Mouse (Mus musculus) lung, postnatal 10 days (tissue): ENCODE results near the gene Tbc1d7.

Experiments
- DNase-seq: peaks from one replicate; pipeline ENCODE4 v3.0.0; 2021

Tbc1d7 gene

DNA sequence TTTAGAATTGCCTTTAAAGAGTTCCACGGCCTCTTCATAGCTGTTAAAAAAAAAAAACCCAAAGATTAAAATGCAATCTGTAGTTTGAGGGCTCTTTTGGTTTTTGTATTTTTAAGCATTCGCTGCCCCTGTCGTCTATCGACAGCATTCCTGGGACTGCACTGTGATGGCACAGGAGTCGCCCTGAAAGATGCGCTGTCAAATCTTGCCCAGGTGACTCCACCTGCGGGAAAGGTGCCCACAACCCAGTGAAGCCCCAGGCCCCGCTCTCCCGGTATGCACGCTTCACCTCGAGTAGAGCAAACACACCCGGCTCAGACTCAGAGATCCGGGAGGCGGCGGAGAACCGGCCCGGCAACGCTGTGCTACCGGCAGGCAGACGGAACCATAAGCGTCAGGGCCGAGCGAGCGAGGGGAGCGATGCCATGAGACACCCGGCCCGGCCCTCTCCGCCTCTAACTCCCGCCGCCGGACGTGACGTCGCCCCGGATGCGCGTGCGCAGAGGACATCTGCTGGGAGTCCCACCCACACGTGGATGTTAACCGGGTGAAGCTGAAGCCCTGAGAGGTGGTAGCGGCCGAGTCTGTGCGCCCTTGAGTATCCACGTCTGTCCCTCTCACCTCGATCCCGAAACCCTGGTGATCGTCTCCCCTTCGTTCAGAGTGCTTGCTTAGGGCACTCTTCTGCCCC, at the start of gene Tbc1d7:
Tbc1d7 (minus strand) TSS at position 482 of the 691 bp plus-strand sequence.
- peak; percentile 99 for DNase-seq

DNA sequence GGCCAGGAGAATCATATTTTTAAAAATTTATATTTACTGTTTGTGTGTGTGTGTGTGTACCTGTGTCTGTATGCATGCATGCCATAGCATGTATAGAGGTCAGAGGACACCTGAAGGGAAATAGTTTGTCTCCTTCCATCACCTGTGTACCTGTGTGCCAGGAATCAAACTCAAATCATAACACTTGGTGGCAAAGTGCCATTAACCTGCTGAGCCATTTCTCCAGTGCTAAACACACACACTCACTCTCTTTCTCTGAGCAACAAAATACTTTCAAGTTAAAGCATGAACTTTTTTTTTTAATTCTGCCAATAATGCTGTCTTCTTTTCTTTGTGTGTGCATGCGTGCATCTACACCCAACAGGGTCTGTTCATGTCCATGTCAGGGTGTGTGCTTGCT, 49.3 kb upstream of the Tbc1d7 start:
- DNase-seq, result no peak

DNA sequence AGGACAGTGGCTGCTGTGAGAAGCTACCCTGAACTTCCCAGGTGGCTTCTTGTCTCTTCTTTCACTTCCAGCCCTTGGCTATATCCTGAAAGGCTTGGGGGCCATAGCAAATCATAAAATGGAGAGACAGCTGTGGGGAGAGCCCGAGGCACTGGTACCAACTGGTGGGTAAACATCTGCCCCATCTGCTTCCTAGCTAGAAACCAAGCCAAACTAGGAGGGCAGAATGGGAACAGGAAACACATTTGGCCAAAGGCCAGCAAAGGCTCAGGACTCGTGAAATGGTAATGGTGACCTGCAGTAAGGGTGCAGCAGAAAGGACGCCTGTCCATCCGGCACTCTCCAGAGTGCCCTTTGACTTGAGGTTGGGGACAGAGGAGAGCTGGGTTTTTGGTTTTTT, 47.5 kb upstream of the Tbc1d7 start:
- peak; percentile 69 for DNase-seq

DNA sequence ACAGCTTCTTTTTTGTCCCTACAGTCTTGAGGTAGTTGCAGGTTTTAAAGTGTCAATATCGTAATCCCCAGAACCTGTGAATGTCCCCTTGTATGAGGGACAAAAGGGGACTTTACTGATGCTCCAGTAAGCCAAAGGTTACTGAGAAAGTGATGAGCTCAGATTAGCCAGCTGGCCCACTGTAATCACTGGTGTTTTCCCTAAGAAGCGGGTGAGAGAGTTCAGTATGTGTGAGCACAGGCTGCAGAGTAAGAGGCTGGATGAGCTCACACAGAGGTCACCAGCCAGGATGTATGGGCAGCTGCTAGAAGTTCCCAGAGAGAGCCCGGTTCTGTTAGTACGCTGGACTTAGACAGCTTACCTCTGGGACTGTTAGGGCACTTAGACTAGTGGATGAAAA, 47.0 kb upstream of the Tbc1d7 start:
- no peak for DNase-seq

DNA sequence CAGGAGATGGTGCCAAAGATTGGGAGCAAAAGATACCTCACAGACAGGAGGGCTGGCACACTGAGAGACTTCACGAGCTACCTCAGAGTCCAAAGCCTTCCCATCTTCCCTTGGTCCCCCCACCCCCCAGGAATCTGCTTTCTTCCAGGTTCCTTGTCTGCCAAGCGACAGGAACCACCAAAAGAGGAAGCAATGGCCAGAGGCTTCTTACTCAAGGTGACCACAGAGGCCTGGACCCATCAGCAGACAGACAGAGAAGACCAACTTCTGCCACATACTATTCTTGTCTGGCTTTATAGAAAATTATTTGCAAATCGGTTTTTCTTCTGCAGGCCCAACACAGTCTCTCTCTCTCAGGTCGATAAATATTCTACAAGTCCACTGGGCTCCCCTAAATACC, 46.4 kb upstream of the Tbc1d7 start:
- DNase-seq, result no peak

DNA sequence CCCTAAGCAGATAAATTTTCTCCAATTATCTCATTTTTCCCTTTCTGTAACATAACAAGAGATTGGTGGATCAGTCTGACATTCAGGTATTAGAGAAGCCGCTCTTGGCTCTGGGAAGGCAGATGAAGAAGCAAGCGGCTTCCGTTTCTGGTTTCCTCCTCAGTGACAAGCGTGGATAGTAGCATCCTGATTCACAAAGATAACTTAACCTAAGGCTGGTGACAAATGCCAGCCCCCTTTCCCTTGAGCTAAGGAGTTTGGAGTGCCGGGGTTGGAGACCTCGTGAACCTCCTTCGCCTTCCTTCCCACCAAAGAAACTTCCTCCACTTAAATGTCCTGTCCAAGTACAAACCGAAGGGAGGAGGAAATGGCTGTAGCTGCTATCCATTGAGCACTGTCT, 45.8 kb upstream of the Tbc1d7 start:
- no peak for DNase-seq

DNA sequence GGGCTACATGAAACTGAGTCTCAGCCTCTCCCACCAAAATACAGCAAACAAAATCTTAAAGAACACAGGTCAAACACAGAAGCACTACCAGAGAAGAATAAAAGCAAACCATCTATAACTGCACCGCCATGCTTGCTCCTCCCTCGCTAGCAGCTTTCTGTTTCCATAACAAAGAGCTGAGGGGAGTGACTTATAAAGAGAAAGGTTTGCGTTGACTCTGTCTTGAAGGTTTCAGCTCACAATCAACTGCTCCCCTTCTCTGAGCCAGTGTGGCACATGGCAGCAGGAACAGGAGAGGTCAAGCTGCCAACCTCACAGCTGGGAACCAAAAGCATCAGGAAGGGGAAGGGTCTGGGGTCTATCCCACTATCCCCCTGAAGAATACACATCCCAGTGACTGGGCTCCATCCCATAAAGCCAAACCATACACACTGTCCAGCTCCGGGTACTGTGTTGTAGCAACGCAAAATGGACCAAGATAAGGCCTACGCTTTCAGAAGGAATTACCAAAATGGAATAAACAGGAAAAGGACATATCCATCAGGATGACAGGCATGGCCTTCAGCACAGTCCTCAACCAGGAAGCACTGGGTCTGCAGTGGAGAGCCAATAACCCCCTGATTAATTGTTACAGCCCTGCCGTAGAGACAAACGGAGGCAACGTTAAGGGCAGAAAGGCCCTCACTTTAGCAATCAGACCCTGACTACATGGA, 44.8 kb upstream of the Tbc1d7 start:
- no peak for DNase-seq

DNA sequence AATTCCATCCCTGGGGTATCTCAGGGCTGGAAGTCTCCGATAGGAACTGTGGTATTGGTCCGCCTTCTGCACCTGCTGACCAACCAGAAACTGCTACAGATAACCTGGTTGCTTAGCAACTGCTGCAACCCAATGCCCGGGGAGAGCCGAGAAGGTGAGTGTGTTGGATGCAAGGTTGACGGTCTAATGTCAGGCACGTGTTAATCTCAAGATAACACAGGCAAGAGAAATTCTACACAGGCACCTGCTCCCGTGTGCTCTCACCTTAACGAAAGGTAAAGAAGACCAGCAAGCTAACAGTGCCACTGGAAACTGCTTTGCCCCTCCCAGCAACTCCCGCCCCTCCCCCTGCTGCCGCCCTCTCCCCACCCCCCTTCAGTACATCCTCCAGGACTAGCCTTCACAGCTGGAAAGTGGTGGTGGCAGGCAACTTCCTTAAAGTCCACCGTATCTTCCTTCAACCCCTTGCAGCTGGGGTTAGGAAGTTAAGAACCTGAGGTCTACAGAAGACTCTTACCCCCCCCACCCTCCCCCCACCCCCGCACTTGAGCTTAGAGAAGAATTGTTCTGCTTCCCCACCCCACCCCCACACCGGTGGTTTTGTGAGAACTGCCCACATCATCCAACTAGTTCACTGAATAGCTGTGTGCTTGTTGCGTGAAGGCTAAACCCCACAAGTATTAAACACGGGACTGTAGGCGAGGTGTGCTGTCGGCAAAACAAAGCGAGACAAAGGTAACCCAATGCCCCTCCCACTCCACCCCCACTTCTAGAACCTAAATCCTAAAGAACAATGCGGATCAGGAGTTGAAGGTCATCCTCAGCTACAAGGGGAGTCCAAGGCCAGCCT, 44.1 kb upstream of the Tbc1d7 start:
- no peak for DNase-seq

DNA sequence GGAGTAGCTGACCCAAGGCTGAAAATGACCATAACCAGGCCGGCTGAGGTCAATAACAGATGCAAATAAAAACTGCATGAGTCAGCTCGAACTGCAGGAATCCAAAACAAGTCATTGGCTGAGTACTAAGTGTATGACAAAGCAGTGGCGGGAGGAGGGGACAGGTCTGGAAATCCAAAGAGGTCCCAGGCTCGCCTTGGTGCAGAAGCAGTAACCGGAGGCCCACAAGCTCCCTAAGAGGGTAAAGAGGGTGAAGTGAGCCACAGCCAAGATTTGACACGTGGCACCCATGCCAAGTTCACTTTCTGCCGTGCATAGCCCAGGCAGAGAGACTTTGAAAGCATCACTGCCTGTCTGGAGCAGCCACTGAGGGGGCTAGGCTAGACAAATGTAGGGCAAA, 41.0 kb upstream of the Tbc1d7 start:
- DNase-seq, result peak; percentile 57

DNA sequence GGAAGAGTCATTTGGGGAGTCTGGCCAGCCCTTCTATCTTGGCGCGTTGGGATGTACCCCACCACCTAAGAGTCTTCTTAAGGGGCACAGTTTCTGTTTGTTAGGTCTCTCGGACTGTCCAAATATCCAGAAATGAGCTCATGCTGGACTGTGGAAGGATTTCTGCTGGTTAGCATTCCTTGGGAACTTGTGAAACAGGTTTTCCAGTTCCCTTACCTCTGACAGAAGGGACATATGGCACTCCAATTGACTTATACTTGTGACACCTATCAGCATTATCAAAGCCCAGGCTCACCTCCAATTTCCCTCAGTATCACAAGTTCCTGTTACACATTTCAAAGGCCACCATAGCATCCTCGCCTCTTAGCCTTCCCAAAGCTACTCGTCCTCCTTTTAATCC, 39.7 kb upstream of the Tbc1d7 start:
- no peak for DNase-seq

DNA sequence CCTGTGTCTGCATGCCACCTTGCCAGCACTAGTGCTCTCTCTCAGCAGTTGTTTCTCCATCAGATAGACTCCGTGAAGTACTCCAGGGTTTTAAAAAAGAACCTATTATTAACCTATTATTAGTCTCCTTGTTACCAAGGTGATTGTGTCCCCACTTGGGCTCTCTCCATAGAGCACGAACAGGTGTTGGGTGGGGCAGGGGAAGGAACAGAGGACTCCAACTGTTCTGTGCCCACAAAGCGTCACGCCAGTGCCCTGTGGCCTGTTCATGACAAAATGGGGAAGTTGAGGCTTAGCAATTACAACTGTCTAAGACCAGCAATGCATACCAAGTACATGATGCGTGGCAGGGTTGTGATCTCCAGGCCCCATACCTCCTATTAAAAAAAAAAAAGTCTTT, 38.3 kb upstream of the Tbc1d7 start:
- no peak for DNase-seq

DNA sequence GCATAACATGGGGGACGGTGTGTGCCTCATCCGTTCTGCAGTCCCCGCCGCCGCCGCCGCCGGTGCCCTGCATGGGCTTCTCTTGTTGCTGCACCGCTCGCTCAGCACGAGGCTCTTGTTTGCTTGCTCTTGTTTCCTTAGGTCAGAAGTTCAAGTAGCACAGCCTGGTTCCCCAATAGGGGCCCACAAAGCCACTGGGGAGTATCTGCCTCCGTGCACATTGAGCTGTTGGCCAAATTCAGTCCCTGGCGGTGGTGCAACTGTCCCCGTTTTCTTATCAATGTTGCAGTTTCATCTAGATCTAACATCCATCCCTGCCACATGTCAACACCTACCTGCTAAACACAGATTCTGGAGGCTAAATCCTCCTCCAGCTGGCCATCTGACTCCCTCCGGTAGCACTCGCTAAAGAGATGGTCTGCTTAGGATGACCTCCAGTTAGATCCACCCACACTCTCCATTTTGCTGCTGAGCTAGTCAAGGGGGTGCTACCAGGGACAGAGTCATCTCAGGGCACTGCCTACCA, 37.7 kb upstream of the Tbc1d7 start:
- no peak for DNase-seq

DNA sequence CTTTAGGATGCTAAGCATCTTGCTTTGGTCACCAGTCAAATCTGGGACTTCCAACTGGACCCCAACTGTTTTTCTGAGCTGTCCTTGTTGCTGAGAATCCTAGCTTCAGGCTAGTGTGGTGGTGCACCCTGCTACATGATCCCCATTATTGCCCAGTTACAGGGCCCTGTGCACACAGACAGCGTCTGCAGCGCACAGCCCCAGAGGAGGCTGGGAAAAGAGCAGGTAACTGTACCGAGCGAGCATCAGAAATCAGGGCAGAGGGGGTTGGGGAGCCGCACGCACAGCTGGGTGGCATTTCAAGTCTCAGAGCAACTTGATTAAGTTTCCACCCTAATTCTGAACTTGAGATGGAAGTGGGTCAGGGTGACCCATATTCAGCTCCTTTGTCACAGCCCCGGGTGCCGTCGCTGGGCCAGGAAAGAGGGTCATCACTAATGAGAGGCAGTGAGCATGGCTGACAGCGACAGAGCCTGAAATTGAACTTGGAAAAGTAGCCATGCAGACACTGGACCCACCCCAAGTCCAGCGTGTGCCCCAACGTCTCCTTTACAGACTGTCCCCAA, 34.9 kb upstream of the Tbc1d7 start:
- no peak for DNase-seq

DNA sequence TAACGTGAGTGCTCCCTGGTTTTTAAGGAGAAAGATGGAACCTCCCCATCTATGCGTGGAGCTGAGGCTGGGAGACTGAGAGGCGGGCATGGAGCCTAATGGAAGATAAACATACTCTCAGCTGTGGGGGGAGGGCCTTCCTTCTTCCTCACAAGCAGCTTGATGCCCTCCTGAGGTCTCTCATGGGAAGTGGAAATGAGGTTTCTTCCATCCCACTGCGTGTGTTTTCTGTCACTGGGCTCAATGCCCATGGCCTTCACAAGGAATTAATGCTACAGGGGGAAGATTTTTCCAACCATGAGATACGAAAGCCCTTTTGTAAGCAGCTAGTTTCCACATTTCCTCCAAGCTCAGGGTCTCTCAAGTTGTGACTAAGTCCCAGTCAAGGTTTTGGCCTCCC, 32.3 kb upstream of the Tbc1d7 start:
- peak; percentile 77 for DNase-seq

DNA sequence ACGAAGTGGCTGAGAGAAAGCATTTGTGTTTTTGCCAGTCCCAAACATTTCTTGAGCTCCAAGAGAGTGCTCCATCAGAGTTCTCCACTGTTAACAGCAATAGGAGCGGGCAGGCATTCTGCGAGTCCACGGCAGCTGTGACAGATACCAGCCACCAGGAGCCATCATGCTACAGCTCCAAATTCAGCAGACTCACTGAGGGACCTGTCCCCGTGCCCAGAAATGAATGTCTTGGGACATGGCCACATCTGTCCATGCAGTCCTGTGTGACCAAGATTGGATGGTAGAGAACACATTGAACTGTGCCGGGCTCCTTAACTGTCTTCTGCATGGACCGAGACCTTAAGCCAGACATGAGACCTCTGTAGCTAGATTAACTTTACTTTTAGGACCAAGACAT, 31.9 kb upstream of the Tbc1d7 start:
- DNase-seq, result peak; percentile 84

DNA sequence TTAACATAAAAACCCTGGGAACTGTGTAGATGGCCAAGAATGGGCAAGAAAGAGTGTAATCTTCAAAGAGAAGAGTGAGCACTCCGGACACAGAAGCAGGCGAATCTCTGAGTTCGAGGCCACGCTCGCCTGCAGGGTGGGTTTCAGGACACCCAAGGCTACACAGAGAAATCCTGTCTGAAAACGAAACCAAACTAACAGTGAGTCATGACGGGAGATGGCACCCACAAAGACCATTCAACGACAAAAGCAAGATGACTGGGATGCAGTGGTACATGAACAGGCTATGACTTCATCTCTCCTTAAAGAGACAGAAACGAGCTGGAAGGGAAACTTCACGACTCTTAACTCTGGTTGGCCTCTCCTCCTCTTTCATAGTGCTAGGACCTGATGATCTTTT, 31.1 kb upstream of the Tbc1d7 start:
- no peak for DNase-seq

DNA sequence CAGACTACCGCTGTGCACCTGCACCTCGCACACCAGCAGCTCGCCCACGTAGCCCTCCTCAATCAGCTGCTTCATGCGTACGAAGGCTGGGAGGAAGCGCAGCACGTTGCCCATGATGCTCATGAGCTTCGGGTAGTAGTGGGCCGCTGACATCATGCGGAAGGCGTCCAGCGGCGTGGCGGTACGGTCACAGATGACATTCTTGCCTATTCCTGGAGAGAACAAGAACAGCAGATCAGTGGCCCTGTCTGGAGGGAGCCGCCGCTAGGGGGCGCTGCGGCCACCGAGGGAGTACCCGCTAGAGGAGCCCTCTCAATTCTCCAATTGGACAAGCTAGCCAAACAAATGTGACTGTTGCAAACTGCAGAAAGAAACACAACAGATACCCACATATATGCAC, 29.7 kb upstream of the Tbc1d7 start:
- peak; percentile 64 for DNase-seq

DNA sequence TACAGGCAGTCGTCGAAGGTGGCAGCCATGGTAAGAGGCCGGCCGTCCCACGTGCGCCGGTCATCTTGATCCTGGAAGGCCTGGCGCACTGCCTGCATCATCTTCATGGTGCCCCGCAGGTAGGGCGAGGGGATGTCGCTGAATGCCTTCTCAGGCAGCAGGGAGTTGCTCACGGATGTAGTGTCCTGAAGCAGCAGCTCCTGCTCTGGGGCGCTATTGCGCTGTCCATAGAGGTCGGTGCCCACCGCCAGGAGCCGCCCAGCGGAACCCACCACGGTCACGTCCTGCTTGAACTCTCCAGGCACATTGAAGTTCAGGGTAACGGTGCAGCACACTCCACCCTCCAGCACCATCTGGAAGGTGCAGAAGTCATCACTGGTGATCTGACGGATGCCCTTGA, 29.2 kb upstream of the Tbc1d7 start:
- no peak for DNase-seq

DNA sequence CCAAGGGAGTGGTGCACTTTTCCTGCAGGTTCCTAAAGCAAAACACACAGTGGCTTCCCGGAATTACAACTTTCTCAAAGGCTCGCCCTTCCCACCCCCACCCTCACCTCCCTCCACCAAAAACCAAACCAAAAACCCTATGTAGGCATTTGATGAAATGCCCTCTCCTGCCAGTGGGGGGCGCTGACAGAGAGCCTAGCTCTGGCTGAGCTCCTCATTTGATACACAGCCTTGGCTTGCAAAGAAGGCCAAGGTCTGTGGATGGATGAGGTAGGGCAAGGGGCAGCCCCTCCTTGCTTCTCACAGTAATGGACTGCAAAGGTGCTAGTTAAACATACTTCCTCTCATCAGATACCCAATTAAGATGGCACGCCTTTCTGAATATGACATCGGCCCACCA, 28.4 kb upstream of the Tbc1d7 start:
- peak; percentile 68 for DNase-seq

DNA sequence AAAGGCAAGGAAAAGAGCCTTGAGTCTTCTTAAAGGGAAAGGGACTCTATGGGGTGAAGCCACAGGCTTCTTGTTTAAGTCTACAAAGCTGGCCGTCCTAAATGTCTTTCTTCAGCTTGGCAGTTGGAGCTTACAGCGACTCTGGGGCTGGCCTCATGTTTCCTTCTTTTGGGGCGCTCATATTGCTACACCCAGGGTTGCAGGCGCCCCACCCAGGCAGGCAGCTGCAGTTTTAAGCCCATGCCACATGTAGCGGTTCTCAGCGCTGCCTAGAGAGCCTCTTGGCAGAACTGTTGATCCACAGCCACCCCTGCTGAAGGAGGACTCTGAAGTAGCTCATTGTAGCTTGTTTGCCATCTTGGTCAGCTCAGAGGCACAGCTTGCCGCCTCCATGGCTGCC, 28.0 kb upstream of the Tbc1d7 start:
- no peak for DNase-seq

DNA sequence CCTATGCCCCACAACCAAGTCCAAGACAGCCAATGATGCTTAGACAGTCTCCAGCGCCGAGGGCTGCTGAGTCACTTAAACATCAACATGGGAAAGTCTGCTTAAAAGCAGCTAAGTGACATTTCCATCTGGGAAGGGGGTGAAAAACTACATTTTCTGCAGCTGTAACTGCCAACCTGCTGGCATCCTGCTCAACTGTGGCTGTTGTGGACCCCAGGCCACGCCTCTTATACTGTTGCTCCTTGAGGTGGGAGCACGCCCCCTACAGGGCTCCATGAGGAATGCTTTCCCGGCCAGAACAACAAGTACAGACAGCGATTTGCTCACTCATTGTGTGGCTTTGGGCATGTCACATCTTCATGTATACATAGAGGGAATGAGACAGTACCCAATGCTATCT, 25.9 kb upstream of the Tbc1d7 start:
- DNase-seq, result no peak

DNA sequence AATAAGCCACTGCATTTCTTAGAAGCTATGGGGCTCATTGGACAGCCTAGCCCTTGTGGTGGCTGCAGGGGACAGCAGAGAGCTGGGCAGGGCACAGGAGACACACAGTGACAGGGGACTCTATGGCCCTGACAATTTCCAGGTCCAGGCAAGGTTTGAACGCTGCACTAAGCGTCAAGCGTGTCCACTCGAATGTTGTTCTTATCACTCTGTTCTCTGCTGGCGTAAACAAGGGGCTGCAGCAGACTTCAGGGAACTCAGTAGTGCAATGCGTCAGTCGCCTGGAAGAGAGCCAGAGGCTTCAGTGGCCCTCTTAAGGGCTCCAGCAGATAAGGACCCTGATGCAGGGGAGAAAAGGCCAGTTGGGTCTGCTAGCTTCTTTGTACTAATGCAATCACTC, 24.7 kb upstream of the Tbc1d7 start:
- peak; percentile 47 for DNase-seq

DNA sequence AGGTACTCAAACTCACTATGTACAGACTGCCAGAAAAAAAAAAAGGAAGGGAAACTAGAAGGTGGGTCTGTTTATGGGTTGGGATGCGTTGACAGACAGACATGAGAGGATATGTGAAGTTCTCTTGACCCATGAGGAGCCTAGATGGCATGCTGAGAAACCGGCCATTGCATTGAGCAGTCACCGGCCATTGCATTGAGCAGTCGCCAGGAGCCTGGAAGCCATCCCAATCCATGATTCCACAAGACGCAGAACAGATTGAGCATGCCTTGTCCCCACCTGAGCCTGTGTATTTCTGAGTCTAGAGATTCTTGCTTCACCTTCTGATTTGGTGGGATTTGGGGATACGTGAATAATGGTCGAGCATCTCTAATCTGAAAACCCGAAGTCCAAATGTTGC, 22.6 kb upstream of the Tbc1d7 start:
- no peak for DNase-seq
